1 mouse cellular context compared by ENCODE assay signal in the genomic region with DNA sequence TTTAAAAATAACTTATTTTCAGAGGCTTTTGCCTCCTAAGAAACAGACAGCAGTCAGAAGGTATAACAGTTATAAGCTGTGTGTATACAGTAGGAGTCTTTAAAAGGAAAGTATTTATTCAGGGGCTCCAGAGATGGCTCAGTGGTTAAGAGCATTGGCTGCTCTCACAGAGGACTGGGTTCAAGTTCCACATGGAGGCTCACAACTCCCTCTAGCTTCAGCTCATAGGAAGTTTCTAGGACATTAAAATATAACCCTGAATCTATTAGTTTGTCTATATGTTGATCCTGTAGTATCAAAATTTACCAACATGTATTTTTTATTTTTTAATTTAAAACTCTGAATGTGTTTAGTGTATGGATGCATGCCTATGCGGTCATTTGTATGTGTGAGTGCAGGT.
TF ChIP-seq lines count a peak whose summit lies in the region.

No protein-coding gene starts in this region.

TF ChIP-seq in MEL, 35 proteins besides CTCF, POLR2A, EP300 and RAD21 (continued from another document):
- TF ChIP-seq POLR2AphosphoS2 (IDR thresholded peaks at IDR 0.05; ENCODE audit: low read length): no peak
- no peak for TF ChIP-seq CHD1 (IDR thresholded peaks at IDR 0.05; ENCODE audit: low read depth, low read length)
- TF ChIP-seq ZMIZ1 (IDR thresholded peaks at IDR 0.05; ENCODE audit: low read depth, low read length): no peak
- no peak for TF ChIP-seq MXI1 (IDR thresholded peaks at IDR 0.05; ENCODE audit: low read depth, low read length)
- TF ChIP-seq ETS1 (IDR thresholded peaks at IDR 0.05; ENCODE audit: low read depth, low read length): no peak
- no peak for TF ChIP-seq JUND (IDR thresholded peaks at IDR 0.05; ENCODE audit: low read depth, low read length)
- TF ChIP-seq TBP (IDR thresholded peaks at IDR 0.05; ENCODE audit: low read depth, low read length): no peak
